In genomic region chr13:28618961-28619360, GRCm38 (mm10) we compare ENCODE assay signal across 27 mouse cellular contexts.
DNase-seq lines count a peak whose midpoint lies in the region; ATAC-seq and TF ChIP-seq lines count a peak whose summit lies in the region.
"Had no signal": no experiment of that assay in that cellular context is flagged by ENCODE, and none has a peak within 500 bp of the region (broad histone marks: within the 10 kb centered on the region; RNA-seq: fewer than 3 reads in every experiment).

No protein-coding gene starts in this region.

- no peak for ATAC-seq in kidney, embryonic 14.5 days (ENCODE audit: low FRiP score, low TSS enrichment)
- ATAC-seq: forebrain, embryonic 15.5 days; inflammation-experienced regulatory T-cells, adult 6 months; lung, postnatal 0 days; midbrain, embryonic 15.5 days had no signal

- H3K4me2 ChIP-seq in kidney, embryonic 14.5 days (replicated peaks; ENCODE audit: low read depth, low read length) = no peak overlapping the region
- H3K4me2 ChIP-seq: embryonic facial prominence, embryonic 15.5 days; forebrain, embryonic 15.5 days; hindbrain, embryonic 14.5 days; midbrain, embryonic 15.5 days; neural tube, embryonic 12.5 days; stomach, embryonic 15.5 days had no signal

- H3K9ac ChIP-seq in kidney, embryonic 14.5 days (ENCODE audit: low read depth, low read length) = no peak overlapping the region
- H3K9ac ChIP-seq: embryonic facial prominence, embryonic 15.5 days; forebrain, embryonic 15.5 days; hindbrain, embryonic 14.5 days; midbrain, embryonic 15.5 days; neural tube, embryonic 12.5 days; stomach, embryonic 15.5 days had no signal

- intact Hi-C loops in heart, postnatal 25 days (cut with DNase I) = no loop called here

- no peak for TF ChIP-seq CTCF in layer of hippocampus, adult 2 months (conservative IDR thresholded peaks at IDR 0.05)

- peak; percentile 28 for DNase-seq in gastrocnemius, adult 18-20 months (ENCODE audit: low spot score)
- no peak for DNase-seq in gastrocnemius, postnatal 10 days
- no peak for DNase-seq in layer of hippocampus, adult 2 months (ENCODE audit: low spot score in 2 of 2)
- no peak for DNase-seq in layer of hippocampus, adult 9-11 months
- DNase-seq in embryo, embryonic 10.5 days (ENCODE audit: low spot score) = peak; percentile 52
- peak; percentile 8 for DNase-seq in heart, postnatal 25 days (ENCODE audit: low spot score)
- DNase-seq in kidney, postnatal 10 days = no peak
- DNase-seq: adrenal gland, adult 8-10 months; B cell, adult 2 months; cerebellum, adult 11-12 months; cerebellum, postnatal 14 days; kidney, adult 18-20 months; kidney, postnatal 14 days; layer of hippocampus, postnatal 36 days; right cerebral cortex, postnatal 4 days; thymus, adult 2 months had no signal

- H3K4me1 ChIP-seq in kidney, embryonic 14.5 days (ENCODE audit: control insufficient read depth, insufficient read depth, low read length) = no peaks in the 10 kb centered on the region
- H3K4me1 ChIP-seq: embryonic facial prominence, embryonic 15.5 days; midbrain, embryonic 15.5 days; stomach, embryonic 15.5 days had no signal

- 3% methylated on average over 3 of the region's 3 CpGs for WGBS in kidney, embryonic 14.5 days

- H3K36me3 ChIP-seq in kidney, embryonic 14.5 days (ENCODE audit: control insufficient read depth, insufficient read depth, low read length) = no peaks in the 10 kb centered on the region
- H3K36me3 ChIP-seq: embryonic facial prominence, embryonic 15.5 days; forebrain, embryonic 15.5 days; G1E; midbrain, embryonic 15.5 days; neural tube, embryonic 12.5 days; stomach, embryonic 15.5 days had no signal

- H3K27me3 ChIP-seq in kidney, embryonic 14.5 days (ENCODE audit: control insufficient read depth, insufficient read depth, low read length) = no peaks in the 10 kb centered on the region
- H3K27me3 ChIP-seq: CH12.LX; embryonic facial prominence, embryonic 15.5 days; forebrain, embryonic 15.5 days; midbrain, embryonic 15.5 days; neural tube, embryonic 12.5 days; stomach, embryonic 15.5 days had no signal

- no peaks in the 10 kb centered on the region for H3K9me3 ChIP-seq in kidney, embryonic 14.5 days (ENCODE audit: control insufficient read depth, low read length)
- H3K9me3 ChIP-seq: embryonic facial prominence, embryonic 15.5 days; forebrain, embryonic 15.5 days; G1E; midbrain, embryonic 15.5 days; neural tube, embryonic 12.5 days; stomach, embryonic 15.5 days had no signal

- 0 out of 2 replicates have a peak overlapping the region, but pooled peaks have one; percentile 23 for H3K27ac ChIP-seq in layer of hippocampus, adult 2 months
- H3K27ac ChIP-seq in kidney, embryonic 14.5 days (ENCODE audit: low read depth, low read length) = no peak overlapping the region
- H3K27ac ChIP-seq: embryonic facial prominence, embryonic 15.5 days; forebrain, embryonic 15.5 days; hindbrain, embryonic 14.5 days; midbrain, embryonic 15.5 days; neural tube, embryonic 12.5 days; stomach, embryonic 15.5 days had no signal

- H3K4me3 ChIP-seq in layer of hippocampus, adult 2 months = no peak overlapping the region
- no peak overlapping the region for H3K4me3 ChIP-seq in kidney, embryonic 14.5 days (ENCODE audit: low read length)
- H3K4me3 ChIP-seq: embryonic facial prominence, embryonic 15.5 days; forebrain, embryonic 15.5 days; midbrain, embryonic 15.5 days; neural tube, embryonic 12.5 days; stomach, embryonic 15.5 days had no signal

Comparison
In these comparisons a context has a peak if more than half of its experiments do, and no peak if none do; other contexts are left out.
1. DNase-seq: peak in gastrocnemius, adult 18-20 months (single experiment), embryo, embryonic 10.5 days (single experiment) and heart, postnatal 25 days (single experiment); none in gastrocnemius, postnatal 10 days (single experiment), layer of hippocampus, adult 2 months (0 of 2), layer of hippocampus, adult 9-11 months (single experiment) and kidney, postnatal 10 days (single experiment).